Mouse (Mus musculus) E14TG2a.4 (cell line): ENCODE measurements at regions not wholly inside any gene's neighbourhood (a gene's known extent, or its start where the extent isn't known, plus 50 kb on each side); places are given as distances from the start of the nearest gene placed in this dataset.

Experiments used
- H3K27me3 ChIP-seq: 2 replicates; pipeline ENCODE4 v1.6.1; 2014; ENCODE audit warnings: low read length, control low read depth; ENCODE audit not compliant: insufficient read depth
- H3K36me3 ChIP-seq: 2 replicates; pipeline ENCODE4 v1.6.1; 2014; ENCODE audit warnings: low read length, control low read depth; ENCODE audit not compliant: insufficient read depth
- H3K4me1 ChIP-seq: replicated peaks from 2 replicates; pipeline ENCODE4 v1.6.1; 2014; ENCODE audit warnings: low read depth, low read length, control low read depth
- H3K4me3 ChIP-seq: replicated peaks from 2 replicates; pipeline ENCODE4 v1.5.1; 2014; ENCODE audit warnings: mild to moderate bottlenecking, low read length
- H3K9me3 ChIP-seq: 2 replicates; pipeline ENCODE4 v1.6.1; 2014; ENCODE audit warnings: low read length, control low read depth
- CTCF ChIP-seq: conservative IDR thresholded peaks from 2 replicates; pipeline ENCODE4 v1.5.1; 2014; ENCODE audit warnings: low read length
- NANOG ChIP-seq: IDR thresholded peaks from 2 replicates; pipeline ENCODE4 v1.6.1; 2014; ENCODE audit warnings: borderline replicate concordance, low read length, mixed read lengths
- POU5F1 ChIP-seq: IDR thresholded peaks from 2 replicates; pipeline ENCODE4 v1.6.1; 2014; ENCODE audit warnings: low read length, borderline replicate concordance

GRCm38 (mm10) chr2:18617520-18617919 lies 54.7 kb upstream of the Commd3 start:
- Histone ChIP-seq H3K9me3 (0 out of 2 replicates have a peak, but pooled peaks cover 7% of the 10 kb centered on the region), H3K4me3 (no peak overlapping the region), H3K4me1 (peaks cover 24% of the 10 kb centered on the region), H3K36me3 (no peaks in the 10 kb centered on the region), H3K27me3 (peaks cover 42% of the 10 kb centered on the region)
- TF ChIP-seq CTCF = no peak

- peaks cover 59% of the 10 kb centered on the region for H3K27me3 ChIP-seq
- peak overlapping the region; percentile 67 for H3K4me3 ChIP-seq
- H3K4me1 ChIP-seq = peaks cover 22% of the 10 kb centered on the region
- TF ChIP-seq NANOG (no peak), POU5F1 (no peak), CTCF (no peak)
- H3K9me3 ChIP-seq = no peaks in the 10 kb centered on the region
- H3K36me3 ChIP-seq = no peaks in the 10 kb centered on the region
Observed at GRCm38 (mm10) chr2:18609868-18610185, 62.4 kb upstream of the Commd3 start.

- no peak for TF ChIP-seq NANOG
- no peak for TF ChIP-seq POU5F1
- no peak for TF ChIP-seq CTCF
- Histone ChIP-seq H3K27me3 (peaks cover 59% of the 10 kb centered on the region), H3K36me3 (no peaks in the 10 kb centered on the region)
Observed at GRCm38 (mm10) chr2:18609075-18609867, 62.9 kb upstream of the Commd3 start.

GRCm38 (mm10) chr2:18608260-18609074 lies 63.7 kb upstream of the Commd3 start:
- TF ChIP-seq POU5F1 (no peak), NANOG (no peak), CTCF (no peak)
- peaks cover 65% of the 10 kb centered on the region for H3K27me3 ChIP-seq
- no peaks in the 10 kb centered on the region for H3K36me3 ChIP-seq
- H3K9me3 ChIP-seq = no peaks in the 10 kb centered on the region
- peak overlapping the region; percentile 67 for H3K4me3 ChIP-seq
- H3K4me1 ChIP-seq = peaks cover 25% of the 10 kb centered on the region

More at GRCm38 (mm10) chr2:18609075-18609867, 62.9 kb upstream of the Commd3 start:
- Histone ChIP-seq H3K9me3 (no peaks in the 10 kb centered on the region), H3K4me3 (peak overlapping the region; percentile 67), H3K4me1 (peaks cover 23% of the 10 kb centered on the region)

- Histone ChIP-seq H3K27me3 (peaks cover 62% of the 10 kb centered on the region), H3K4me3 (peak overlapping the region; percentile 67), H3K4me1 (peaks cover 25% of the 10 kb centered on the region), H3K9me3 (no peaks in the 10 kb centered on the region), H3K36me3 (no peaks in the 10 kb centered on the region)
- no peak for TF ChIP-seq POU5F1
Observed at GRCm38 (mm10) chr2:18607586-18608259, 64.5 kb upstream of the Commd3 start.

GRCm38 (mm10) chr2:18607088-18607487 lies 65.1 kb upstream of the Commd3 start:
- Histone ChIP-seq H3K27me3 (peaks cover 60% of the 10 kb centered on the region), H3K9me3 (no peaks in the 10 kb centered on the region), H3K4me1 (peaks cover 25% of the 10 kb centered on the region), H3K4me3 (no peak overlapping the region), H3K36me3 (no peaks in the 10 kb centered on the region)
- TF ChIP-seq POU5F1 (no peak), NANOG (no peak), CTCF (no peak)

GRCm38 (mm10) chr2:18592221-18592620 lies 80.0 kb upstream of the Commd3 start:
- H3K9me3 ChIP-seq = no peaks in the 10 kb centered on the region
- no peak overlapping the region for H3K4me3 ChIP-seq
- TF ChIP-seq NANOG (peak; percentile 38; the same call in 1 of the 2 replicates), CTCF (no peak)
- peaks cover 15% of the 10 kb centered on the region for H3K4me1 ChIP-seq
- H3K27me3 ChIP-seq = peaks cover 28% of the 10 kb centered on the region
- H3K36me3 ChIP-seq = no peaks in the 10 kb centered on the region

- no peak for TF ChIP-seq CTCF
- no peak for TF ChIP-seq NANOG
- no peak for TF ChIP-seq POU5F1
- H3K9me3 ChIP-seq = no peaks in the 10 kb centered on the region
- H3K27me3 ChIP-seq = peaks cover 32% of the 10 kb centered on the region
- H3K4me3 ChIP-seq = peak overlapping the region; percentile 80
- H3K36me3 ChIP-seq = no peaks in the 10 kb centered on the region
- H3K4me1 ChIP-seq = peaks cover 23% of the 10 kb centered on the region
Observed at GRCm38 (mm10) chr2:18588232-18588631, 84.0 kb upstream of the Commd3 start.
